ENCODE assay signal across 9 mouse cellular contexts in the genomic region with DNA sequence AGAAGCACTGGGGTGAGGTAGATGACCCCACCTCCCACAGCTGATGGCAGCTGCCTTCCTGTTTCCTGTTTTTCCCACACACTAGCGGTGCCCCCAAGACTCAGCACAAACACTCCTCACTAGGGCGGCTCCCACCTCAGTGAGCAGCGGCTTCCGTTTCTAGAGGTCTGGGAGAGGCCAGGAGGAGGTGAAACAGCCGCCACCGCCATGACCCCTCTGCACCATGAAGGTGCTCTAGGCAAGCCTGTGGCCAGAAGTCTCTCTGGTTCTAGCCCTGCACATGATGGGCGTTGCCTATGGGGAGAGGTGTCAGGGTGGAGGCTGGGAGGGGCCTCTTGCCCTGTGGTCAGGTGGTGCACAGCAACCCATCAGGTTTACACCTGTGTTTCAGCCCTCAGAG. TPM values are rescaled to one million over a fixed set of nuclear protein-coding genes. Genes with fewer than 3 reads are reported as not detected.
A peak's percentile ranks its signal among the peaks of the same experiment; 100 is the strongest.
DNase-seq lines count a peak whose midpoint lies in the region; ATAC-seq and TF ChIP-seq lines count a peak whose summit lies in the region.
"Had no signal": no experiment of that assay in that cellular context is flagged by ENCODE, and none has a peak within 500 bp of the region (broad histone marks: within the 10 kb centered on the region; RNA-seq: fewer than 3 reads in every experiment).

No protein-coding gene starts in this region.

- DNase-seq in T-cell, adult 2 months (ENCODE audit: low spot score): peak; percentile 88
- no peak for DNase-seq in hindbrain, embryonic 10.5 days (ENCODE audit: low spot score)
- DNase-seq in cerebellum, postnatal 25 days: no peak
- DNase-seq in left cerebral cortex, adult 18-20 months (ENCODE audit: low spot score in 2 of 2): no peak

- H3K9ac ChIP-seq in liver, embryonic 12.5 days: no peak overlapping the region
- H3K9ac ChIP-seq: embryonic facial prominence, embryonic 13.5 days; neural tube, embryonic 12.5 days had no signal

- H3K36me3 ChIP-seq in liver, embryonic 12.5 days: peaks cover 52% of the 10 kb centered on the region
- H3K36me3 ChIP-seq in small intestine, adult 2 months (ENCODE audit: control insufficient read depth, insufficient read depth, low read length): peaks cover 6% of the 10 kb centered on the region
- H3K36me3 ChIP-seq in hindbrain, embryonic 10.5 days: peaks cover 49% of the 10 kb centered on the region

- no peak for TF ChIP-seq POLR2A in small intestine, adult 2 months (IDR thresholded peaks at IDR 0.05; ENCODE audit: low read depth, low read length)

- WGBS in liver, embryonic 12.5 days (ENCODE audit: insufficient replicate concordance): 20% methylated on average over 7 of the region's 7 CpGs
- 73% methylated on average over 7 of the region's 7 CpGs for WGBS in small intestine, adult 2 months
- WGBS in hindbrain, embryonic 10.5 days: 75% methylated on average over 7 of the region's 7 CpGs

- H3K9me3 ChIP-seq in liver, embryonic 12.5 days (replicated peaks): no peaks in the 10 kb centered on the region
- no peaks in the 10 kb centered on the region for H3K9me3 ChIP-seq in hindbrain, embryonic 10.5 days
- H3K9me3 ChIP-seq: embryonic facial prominence, embryonic 13.5 days; neural tube, embryonic 12.5 days had no signal

- H3K4me1 ChIP-seq in liver, embryonic 12.5 days: peaks cover 24% of the 10 kb centered on the region
- H3K4me1 ChIP-seq in small intestine, adult 2 months (ENCODE audit: control insufficient read depth, insufficient read depth, insufficient read length, low read length): peaks cover 19% of the 10 kb centered on the region
- peaks cover 6% of the 10 kb centered on the region; the same call in 1 of the 2 replicates for H3K4me1 ChIP-seq in hindbrain, embryonic 10.5 days (replicated peaks)
- H3K4me1 ChIP-seq: embryonic facial prominence, embryonic 13.5 days; neural tube, embryonic 12.5 days had no signal

- H3K4me2 ChIP-seq in liver, embryonic 12.5 days: no peak overlapping the region
- H3K4me2 ChIP-seq: embryonic facial prominence, embryonic 13.5 days; neural tube, embryonic 12.5 days had no signal

- peak; percentile 64 for ATAC-seq in granulocyte monocyte progenitor cell, adult 5-6 weeks (replicated peaks; ENCODE audit: poor library complexity, severe bottlenecking)
- peak; percentile 53 for ATAC-seq in liver, embryonic 12.5 days

- H3K27me3 ChIP-seq in liver, embryonic 12.5 days (replicated peaks): no peaks in the 10 kb centered on the region
- H3K27me3 ChIP-seq in small intestine, adult 2 months (ENCODE audit: control insufficient read depth, insufficient read depth, low read length): no peaks in the 10 kb centered on the region
- H3K27me3 ChIP-seq in hindbrain, embryonic 10.5 days (ENCODE audit: insufficient read depth, poor library complexity, severe bottlenecking): no peaks in the 10 kb centered on the region
- H3K27me3 ChIP-seq: embryonic facial prominence, embryonic 13.5 days; neural tube, embryonic 12.5 days had no signal

- H3K27ac ChIP-seq in liver, embryonic 12.5 days: no peak overlapping the region
- peak overlapping the region; percentile 66 for H3K27ac ChIP-seq in small intestine, adult 2 months (ENCODE audit: insufficient read depth, low read depth, low read length)
- H3K27ac ChIP-seq in hindbrain, embryonic 10.5 days: no peak overlapping the region
- H3K27ac ChIP-seq: embryonic facial prominence, embryonic 13.5 days; neural tube, embryonic 12.5 days had no signal

- TF ChIP-seq CTCF in small intestine, adult 2 months (IDR thresholded peaks at IDR 0.05; ENCODE audit: extremely low read depth, insufficient read length, insufficient replicate concordance, low read depth, low read length): no peak

- H3K4me3 ChIP-seq in liver, embryonic 12.5 days: no peak overlapping the region
- no peak overlapping the region for H3K4me3 ChIP-seq in small intestine, adult 2 months (ENCODE audit: low read depth, low read length)
- H3K4me3 ChIP-seq in hindbrain, embryonic 10.5 days: no peak overlapping the region
- H3K4me3 ChIP-seq: embryonic facial prominence, embryonic 13.5 days; neural tube, embryonic 12.5 days had no signal

RNA-seq across cellular contexts. Expression of a gene that starts 37.9 kb away (rescaled TPM):
- total RNA-seq in granulocyte monocyte progenitor cell, adult 5-6 weeks (2014; fragmentation: Nextera tagmentation): not detected in 2 replicates
- total RNA-seq in granulocyte monocyte progenitor cell, adult 5-6 weeks (2017): not detected in 2 replicates
- not detected in 2 replicates for polyA plus RNA-seq in liver, embryonic 12.5 days (2016; fragmentation: Nextera tagmentation; extraction: Ambion mirVana)
- not detected in 2 replicates for polyA plus RNA-seq in small intestine, adult 2 months (2012; rRNA removed)
- polyA plus RNA-seq in hindbrain, embryonic 10.5 days (2016; fragmentation: Nextera tagmentation; extraction: Ambion mirVana): not detected in 2 replicates
- not detected for total RNA-seq in left cerebral cortex, adult 18-20 months (2021)
- polyA plus RNA-seq: embryonic facial prominence, embryonic 13.5 days; neural tube, embryonic 12.5 days had no signal
